Mouse (Mus musculus) thymus, postnatal 0 days (tissue): ENCODE measurements around the gene Slco3a1. TPM values are rescaled to one million over a fixed set of nuclear protein-coding genes. Genes with fewer than 3 reads are reported as not detected.

Experiments used
- DNase-seq: peaks from one replicate; pipeline ENCODE4 v3.0.0-alpha.2; 2015; ENCODE audit warnings: low spot score
- polyA plus RNA-seq: library from polyadenylated mRNA; unstranded; fragments of >200 nt; fragmentation: Nextera tagmentation; extraction: Ambion mirVana; gene quantifications from 2 replicates; pipeline ENCODE4 v1.2.1, GENCODE M21; 2015

Gene Slco3a1
- polyA plus RNA-seq, 1 experiment from 2014 or later, result 11.0 TPM

DNA sequence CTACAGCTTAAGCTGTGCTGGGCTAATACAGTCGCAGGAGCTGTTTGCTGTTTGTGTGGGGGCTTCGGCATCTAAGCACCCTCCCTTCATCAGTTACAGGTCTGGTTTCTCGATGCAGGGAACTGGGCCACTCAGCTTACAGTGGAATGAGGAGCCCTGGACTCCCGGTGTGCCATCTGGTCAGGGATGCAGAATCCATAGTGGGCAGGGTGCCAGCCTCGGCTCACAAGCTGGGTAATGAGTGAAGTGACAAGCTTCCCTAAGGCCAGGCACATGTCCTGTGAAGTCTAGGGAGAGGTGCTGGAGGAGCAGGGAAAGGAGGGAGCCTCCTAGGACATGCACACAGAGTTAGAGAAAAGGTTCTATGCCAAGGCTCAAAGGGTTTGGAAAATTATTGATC lies 168.3 kb downstream of the Slco3a1 start:
- DNase-seq, result no peak

DNA sequence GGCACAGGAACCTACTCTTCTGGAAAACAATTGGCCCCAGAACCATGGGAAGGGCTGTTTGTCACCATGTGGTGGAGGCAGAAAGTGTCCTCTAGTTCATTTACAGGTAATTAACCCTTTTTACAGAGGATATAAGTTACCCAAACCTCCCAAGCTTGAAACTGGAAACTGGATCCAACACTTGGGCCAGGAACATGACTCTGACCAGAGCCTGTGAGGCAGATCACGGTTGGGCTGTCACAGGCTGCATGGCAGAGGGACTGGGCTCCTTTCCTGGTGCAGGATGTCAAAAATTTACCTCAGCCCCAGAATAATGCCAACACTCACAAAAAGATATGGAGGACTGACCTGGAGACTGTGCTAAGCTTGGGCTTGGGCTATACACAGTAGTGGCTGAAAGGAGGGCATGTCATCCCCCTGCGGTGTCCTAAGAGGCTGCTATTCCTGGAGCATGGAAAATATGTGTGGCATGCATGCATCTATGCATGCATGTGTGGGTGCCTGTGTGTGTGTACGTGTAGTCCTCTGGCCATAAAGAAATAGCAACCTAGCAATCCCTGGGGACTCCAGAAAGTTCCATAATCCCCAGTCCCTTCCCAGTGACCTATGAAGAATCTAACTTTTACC lies 171.4 kb downstream of the Slco3a1 start:
- DNase-seq, result no peak

DNA sequence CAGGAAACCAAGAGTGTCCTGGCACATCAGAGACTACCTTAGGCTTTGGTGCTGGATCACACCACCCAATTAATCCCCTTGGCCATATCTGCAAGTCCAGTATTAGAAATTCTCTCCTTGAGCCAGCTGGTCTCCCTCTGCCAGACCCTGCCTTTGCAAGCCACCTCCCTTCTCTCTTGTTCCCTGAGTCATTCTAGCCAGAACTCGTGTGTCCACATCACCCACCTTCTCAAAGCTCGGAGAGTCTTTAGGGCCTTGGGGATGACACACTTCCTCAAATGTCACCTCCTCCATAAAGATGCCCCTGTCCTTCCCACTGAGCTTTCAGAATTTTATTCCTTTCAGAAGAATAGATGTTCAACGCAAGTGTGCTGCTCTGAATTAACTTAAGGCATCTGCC lies 172.3 kb downstream of the Slco3a1 start:
- no peak for DNase-seq

DNA sequence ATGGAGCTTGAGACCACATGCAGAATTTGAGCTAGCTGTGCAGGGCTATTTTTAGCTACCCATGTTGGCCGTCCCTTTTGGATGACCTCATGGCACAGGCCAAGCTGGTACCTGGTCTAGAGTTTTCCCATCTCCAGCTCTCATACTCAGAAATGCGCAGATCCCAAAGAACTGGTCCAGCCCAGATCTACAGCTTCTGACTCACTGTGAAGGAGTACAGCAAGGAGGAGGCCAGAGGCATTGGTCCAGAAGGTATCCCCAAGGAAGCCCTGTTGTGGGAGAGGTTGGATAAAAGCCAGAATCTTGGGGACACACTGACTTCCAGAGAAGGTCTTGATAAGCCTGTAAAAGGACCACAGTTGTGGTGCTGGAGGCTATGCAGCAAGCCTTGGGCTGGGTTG lies 172.7 kb downstream of the Slco3a1 start:
- DNase-seq, result no peak

DNA sequence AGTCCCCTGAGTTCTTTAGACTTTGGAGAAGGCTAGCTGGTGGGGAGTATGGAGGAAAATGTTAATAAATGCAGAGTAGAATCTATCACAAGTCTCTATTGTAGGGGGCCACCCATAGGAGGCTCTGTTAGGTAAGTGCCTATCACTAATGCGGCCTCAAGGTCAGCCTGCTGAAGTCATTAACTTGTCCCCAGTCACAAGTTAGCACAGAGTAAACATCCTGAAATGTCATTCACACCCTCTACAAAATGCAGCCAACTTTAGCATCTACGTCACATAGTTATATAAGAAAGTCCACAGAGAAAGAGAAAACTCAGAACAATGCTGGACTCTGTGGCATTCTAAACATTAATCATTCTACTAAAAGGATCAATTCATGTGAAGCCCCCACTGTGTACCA lies 173.5 kb downstream of the Slco3a1 start:
- no peak for DNase-seq

DNA sequence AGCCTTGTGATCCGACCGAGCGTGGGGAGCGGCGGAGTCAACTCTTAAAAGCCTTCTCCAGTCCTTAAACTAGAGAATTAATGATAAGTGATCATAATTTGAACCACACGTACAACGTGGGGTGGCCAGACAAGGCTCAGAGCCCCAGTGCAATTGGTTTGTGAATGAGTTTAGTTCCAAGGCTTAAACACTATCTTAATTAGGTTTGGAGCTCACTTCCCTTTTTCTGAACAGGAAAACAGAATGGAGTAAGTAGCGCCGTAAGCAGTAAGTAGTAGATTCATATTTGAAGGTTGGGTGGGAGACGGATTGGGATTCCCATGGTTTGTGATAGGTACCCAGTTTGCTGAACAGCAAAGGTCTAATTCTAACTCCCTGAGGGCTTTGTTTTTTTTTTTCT lies 176.7 kb downstream of the Slco3a1 start:
- no peak for DNase-seq

DNA sequence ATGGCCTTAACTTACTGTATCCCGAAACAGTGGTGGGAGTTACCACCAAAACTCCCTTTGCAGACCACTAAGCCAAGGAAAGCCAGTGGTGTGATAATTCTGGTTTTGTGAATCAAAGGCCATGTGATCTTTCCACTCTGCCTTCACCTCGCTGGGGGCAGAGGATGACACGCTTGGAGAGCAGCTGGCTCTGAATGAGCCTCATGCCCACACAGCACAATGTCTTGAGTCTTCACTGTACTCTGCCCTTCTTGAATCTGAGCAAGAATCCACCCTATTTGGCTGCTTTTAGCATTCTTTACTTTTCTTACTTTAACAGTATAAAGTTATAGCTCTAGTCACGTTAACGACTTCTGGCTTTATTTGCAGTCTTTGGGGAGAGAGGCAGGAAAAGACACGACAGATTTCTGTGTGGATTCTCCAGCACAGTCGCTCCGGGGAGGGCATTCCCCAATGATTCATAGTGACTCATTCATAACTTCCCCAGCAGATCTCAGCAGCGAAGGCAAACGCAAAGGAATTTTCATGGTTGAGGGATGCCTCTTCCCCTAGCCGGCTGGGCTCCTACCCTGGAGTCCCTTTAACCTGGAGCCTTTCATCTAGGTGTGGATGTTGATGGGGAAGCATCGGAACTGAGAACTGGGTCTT lies 178.1 kb downstream of the Slco3a1 start:
- no peak for DNase-seq

DNA sequence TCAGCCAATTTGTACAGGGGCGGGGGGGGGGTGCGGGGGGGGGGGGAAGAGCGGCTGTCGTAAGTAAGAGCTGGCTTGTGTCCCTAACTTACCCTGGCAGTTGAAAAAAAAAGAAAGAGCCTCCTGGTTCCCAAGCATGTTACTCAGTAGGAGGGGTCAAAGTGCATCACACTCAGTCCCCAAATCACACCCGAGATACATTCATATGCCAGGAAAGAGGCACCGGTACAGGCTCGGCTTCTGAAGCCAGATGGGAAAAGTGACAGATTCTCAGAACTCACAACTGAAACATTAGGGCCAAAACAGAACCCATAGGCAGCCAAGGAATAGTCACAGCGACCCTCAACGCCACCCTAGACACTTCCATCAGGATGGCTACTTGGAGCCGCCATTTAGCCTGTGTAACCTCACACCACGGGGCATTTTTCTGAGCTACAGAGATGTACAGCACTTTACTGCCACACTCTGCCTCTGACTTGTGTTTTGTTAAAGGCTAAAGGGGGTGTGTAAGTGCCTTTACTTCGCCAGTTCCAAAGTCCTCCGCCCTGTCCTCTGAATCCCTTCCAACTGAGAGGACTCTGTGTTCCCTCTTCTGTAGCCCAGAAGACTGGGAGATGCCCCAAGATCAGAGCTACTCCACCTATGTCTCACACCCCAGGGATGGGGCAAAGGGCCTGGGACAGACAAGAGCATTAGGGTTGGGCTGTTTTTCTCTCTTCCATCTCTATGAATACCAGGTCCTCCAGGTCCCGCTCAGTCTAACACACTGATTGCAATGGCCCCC lies 179.2 kb downstream of the Slco3a1 start:
- DNase-seq, result no peak

DNA sequence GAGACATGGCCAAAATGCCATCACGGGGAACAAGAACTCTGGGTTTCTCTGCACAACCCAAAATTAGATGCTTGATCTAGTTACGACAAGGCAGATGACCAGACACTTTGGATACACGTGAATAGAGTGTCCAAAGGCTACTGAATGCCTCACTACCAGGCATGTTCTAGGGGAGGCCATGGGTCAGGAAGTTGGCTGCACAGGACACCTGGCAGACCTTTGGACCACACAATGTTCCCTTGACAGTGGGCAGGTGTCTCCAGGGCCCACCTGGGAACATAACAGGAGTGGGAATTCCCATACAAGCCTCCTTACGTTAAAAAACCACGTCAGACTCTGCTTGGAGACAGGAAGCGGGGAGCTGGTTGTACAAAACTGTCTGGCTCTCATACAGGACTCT lies 181.5 kb downstream of the Slco3a1 start:
- DNase-seq, result no peak

DNA sequence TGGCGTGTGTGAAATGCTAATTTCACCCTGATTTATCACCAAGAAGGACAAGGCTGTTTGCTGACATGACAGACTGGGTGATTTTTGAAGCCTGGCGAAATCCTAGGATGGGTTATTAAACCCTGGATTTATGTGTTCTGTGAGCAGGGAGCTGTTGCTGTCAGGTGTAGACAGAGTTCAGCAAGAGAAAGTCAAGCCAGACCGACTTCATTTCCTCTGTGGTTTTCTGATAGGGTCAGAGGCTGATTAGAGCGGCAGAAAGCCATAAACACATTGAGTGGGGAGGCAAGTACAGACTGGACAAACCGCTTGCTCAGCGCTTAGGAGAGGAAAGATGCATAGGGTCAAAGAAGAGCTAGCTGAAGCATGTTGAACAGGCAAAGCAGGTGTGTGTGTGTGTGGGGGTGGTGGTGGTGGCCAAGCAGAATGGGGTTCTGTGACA lies 182.4 kb downstream of the Slco3a1 start:
- DNase-seq, result no peak

DNA sequence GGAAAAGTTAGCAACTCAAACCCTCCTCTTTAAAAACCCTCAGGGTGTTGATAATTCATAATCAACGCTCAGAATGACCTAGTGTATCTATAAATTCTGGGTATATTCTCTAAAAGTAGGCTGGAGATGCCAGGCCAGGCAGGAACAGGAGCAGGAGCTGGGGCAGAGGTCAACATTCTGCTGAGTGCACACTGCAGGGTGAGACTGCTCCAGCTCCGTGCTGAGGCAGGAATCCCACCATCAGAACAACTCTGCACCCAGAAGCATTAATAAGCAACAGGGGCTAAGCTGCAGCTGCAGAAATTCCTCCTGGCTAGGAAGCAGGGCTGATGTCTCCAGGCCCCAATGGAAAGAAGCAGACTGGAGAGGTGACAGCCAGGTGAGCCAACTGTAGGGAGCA lies 182.9 kb downstream of the Slco3a1 start:
- no peak for DNase-seq

DNA sequence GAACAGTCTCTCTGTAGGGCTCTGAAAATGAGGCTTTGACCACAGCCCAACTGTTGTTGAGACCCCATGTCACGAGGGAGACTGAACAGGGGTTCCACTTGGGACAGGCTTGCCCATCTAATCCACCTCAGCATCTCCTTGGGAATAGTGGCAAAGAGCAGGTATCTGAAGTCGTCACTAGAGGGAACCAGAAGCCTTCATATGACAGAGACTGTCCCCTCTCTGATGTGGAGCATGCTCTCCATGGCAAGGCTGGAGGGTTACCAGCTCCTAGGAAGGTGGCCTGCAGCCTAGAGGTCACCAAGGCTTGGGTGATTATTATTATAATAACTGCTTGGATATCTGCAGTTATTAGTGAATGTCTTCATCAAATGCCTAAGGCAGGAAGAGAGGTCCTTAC lies 183.4 kb downstream of the Slco3a1 start:
- peak; percentile 23 for DNase-seq

DNA sequence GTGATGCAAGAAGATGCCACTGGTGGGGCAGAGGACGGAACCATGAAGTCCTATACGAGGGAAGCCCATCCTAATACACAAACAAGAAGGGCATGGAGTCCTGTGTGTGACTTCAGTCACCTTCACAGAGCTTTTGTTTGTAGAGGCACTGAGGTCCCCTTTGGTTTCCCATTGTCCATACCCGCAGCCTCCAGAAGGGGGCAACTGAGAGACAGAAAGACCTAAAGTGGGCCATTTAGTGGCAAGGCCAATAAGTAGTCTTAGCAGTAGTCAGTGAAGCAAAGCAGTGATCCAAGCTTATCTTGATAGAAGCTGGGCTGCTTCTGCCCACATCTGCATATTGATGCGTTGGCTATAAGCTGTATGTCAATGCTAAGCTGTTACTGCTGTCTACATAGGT lies 184.9 kb downstream of the Slco3a1 start:
- DNase-seq, result peak; percentile 52

DNA sequence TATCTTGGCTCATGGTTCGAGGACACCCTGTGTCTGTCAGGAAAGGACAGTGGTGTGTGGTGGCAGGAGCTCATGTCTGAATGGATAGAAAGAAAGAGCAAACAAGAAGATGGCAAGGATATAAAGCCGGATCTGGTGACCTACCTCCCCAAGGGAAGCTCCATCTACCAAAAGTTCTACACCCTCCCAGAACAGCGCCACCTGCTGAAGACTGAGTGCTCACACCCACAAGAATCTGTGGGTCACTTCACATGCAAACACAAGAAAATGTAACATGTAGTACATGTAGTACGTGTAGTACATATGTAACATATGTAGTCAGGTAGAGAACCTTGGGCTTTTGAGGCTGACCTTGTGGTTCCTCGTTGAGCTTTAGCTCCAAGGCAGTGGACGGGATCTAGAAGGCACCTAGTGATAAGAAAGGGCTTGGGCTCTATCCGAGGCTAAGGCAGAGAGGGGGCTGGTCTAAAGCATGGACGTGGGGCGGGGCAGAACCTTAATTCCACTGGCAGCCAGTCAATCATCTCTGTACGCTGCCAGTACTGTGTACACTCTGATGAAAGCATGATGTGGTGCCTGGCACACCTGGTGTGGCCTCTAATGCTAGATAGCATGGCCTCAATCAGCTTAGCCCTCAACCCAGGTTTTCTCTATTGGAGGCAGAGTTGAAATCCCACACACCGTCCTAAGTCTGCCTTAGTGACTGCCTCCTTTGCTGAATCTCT lies 186.2 kb downstream of the Slco3a1 start:
- DNase-seq, result no peak

DNA sequence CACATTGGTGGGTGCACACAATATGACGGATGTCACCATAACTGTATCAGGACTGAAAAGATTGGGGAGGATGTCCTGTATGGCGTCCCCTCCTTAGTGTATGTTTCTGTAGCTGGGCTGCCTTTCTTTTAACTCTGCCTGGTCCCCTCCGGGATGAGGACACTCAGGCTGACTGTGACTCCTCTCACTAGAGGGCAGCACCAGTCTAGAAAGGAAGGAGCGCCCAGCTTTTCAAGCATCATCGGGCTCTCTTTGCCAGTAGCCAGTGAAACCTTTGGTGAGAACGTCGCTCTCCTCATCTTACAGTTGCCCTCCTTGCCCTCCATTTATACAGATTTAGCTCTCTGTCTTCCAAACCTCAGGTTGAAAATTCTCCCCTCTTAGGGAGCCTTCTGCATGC lies 187.2 kb downstream of the Slco3a1 start:
- peak; percentile 32 for DNase-seq

DNA sequence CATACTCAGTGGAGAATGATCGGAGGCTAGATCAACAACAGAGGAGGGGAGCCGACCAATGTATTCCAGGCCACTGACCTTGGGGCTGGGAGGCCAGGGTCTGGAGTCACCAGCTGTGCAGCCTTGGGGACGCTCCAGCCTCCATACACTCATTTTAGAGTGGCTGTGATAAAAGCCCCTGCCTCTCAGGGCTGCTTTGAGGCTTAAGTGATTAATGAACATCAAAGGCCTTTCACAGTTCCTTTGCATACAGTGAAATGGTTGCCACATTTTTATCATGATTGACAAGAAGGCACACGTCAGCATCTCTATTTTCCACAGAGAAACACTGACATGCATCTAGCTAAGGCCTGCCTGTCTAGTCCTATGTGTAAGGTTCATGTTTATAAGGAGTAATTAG lies 189.0 kb downstream of the Slco3a1 start:
- no peak for DNase-seq

DNA sequence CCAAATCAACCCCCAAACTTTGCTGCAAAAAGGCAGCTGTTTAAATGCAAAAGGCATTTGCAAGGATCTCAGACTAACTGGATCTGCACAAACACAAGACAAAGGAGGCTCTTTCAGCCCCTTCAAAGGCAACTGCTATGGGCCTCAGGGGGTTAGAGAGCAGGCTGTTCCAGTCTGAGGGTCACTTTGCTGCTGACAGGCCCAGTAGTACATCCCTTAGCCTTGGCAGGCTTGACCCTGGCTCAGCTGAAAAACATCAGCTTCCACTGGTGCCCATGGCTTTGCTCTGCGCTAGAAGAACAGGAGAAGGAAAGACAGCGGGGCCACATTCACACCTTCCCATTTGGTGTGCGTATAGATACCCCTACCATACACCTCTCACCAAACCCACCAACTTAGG lies 189.6 kb downstream of the Slco3a1 start:
- DNase-seq, result no peak

DNA sequence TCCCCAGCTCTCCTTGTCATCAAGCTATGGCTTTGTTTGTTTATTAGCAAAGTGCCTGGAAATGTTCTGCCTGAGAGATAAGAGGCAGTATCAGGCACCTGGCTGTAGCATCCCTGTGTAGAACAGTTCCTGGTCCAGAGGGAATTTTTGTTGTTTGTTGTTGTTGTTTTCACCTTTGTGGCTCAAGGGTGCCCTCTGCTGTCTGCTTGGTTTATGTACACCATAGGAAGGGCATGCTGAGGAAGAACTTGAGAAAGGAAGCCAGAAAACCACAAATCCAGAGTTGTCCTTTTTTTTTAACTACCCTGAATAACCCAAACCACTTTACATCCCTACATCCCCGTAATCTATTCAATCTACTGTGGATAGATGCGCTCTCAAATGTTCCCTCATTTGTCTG lies 191.1 kb downstream of the Slco3a1 start:
- peak; percentile 31 for DNase-seq

DNA sequence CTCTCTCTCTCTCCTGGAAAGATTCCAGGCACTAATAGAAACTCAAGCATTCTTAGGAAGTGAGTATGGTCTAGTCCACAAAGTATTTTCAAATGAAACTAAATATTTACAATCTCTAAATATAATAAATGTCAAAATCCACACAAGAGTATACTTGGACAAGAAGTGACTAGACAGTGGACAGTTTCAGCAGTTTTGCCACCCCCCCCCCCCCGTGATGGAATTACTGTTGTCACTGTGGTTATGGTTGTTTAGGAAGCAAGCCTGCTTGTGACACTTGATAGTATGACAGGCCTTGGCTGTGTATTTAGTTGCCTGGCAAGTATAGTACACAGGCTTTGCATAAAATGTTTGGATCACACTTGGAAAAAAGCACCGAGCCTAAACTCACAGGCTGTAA lies 192.9 kb downstream of the Slco3a1 start:
- no peak for DNase-seq

DNA sequence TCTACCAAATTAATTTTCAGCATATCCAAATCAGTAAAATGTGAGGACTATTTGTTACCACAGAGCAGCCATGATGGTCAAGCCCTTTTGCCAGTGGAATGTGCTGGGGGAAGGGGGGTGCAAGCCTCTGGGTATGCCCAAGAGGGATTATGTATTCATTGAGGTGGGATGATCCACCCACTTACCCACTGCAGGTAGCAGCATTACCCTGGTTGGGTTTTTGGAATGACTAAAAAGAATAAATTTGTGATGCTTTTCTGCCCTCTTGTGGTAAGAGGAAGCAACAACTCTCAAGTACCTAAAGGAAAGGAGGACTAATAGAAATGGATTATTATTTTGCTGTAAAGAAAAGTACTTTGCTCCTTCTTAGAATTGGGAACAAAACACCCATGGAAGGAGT lies 197.6 kb downstream of the Slco3a1 start:
- peak; percentile 56 for DNase-seq

DNA sequence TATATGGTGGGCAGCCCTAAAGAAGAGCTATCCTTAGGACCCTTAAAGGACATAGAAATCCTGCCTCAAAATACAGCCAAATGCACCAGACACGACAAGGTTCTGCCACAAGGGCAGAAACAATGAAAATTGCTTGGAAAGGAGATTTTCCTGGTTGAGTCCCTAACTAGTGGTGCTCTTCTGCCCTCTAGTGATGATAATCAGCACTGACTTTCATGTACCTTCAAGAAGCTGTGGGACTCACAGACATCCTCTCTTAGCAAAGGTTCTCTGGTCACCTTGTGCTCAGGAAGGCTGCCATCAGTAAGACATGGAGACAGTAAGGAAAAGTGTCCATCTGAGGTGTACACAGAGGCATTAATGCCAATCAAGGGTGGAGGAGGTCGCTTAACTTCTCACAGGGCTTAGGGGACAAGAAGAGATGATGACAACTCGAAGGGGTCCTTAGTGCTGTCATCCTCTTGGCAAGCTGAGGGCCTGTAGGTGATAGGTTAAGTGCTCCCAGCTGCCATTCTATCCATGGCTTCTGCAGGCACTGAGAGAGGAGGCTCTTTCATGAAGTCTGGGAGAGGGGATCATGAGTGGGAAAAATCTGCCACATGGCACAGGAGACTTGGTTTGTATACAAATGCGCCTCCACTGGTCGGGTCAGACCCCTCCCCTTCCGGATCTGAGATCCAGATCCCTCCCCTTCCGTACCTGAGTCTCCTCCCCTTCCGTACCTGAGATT lies 199.9 kb downstream of the Slco3a1 start:
- peak; percentile 62 for DNase-seq
